Mouse (Mus musculus) embryonic facial prominence, embryonic 10.5 days (tissue): ENCODE measurements at regions not wholly inside any gene's neighbourhood (a gene's known extent, or its start where the extent isn't known, plus 50 kb on each side); places are given as distances from the start of the nearest gene placed in this dataset.

Experiments
- DNase-seq: peaks from one replicate; pipeline ENCODE4 v3.0.0-alpha.2; 2017; ENCODE audit warnings: low spot score
- H3K27ac ChIP-seq: fragments of 300-500 bp; sonication (generic); replicated peaks from 2 replicates; pipeline ENCODE4 v1.5.1; 2016; ENCODE audit warnings: mild to moderate bottlenecking
- H3K27me3 ChIP-seq: fragments of 300-500 bp; sonication (generic); replicated peaks from 2 replicates; pipeline ENCODE4 v1.6.1; 2016; ENCODE audit warnings: low read depth, mild to moderate bottlenecking; ENCODE audit not compliant: poor library complexity, severe bottlenecking
- H3K36me3 ChIP-seq: fragments of 300-500 bp; sonication (generic); replicated peaks from 2 replicates; pipeline ENCODE4 v1.6.1; 2016; ENCODE audit warnings: mild to moderate bottlenecking, moderate library complexity
- H3K4me1 ChIP-seq: fragments of 300-500 bp; sonication (generic); 2 replicates; pipeline ENCODE4 v1.6.1; 2016
- H3K4me3 ChIP-seq: fragments of 300-500 bp; sonication (generic); 2 replicates; pipeline ENCODE4 v1.5.1; 2016; ENCODE audit warnings: mild to moderate bottlenecking, moderate library complexity
- H3K9me3 ChIP-seq: fragments of 300-500 bp; sonication (generic); 2 replicates; pipeline ENCODE4 v1.6.1; 2016; ENCODE audit warnings: mild to moderate bottlenecking
- WGBS: fragments of 180-500 bp; shearing (Covaris S2); methylation state at CpG from one replicate; pipeline ENCODE4 v1.1.7; 2016; 5-methylcytosine and 5-hydroxymethylcytosine counted together

DNA sequence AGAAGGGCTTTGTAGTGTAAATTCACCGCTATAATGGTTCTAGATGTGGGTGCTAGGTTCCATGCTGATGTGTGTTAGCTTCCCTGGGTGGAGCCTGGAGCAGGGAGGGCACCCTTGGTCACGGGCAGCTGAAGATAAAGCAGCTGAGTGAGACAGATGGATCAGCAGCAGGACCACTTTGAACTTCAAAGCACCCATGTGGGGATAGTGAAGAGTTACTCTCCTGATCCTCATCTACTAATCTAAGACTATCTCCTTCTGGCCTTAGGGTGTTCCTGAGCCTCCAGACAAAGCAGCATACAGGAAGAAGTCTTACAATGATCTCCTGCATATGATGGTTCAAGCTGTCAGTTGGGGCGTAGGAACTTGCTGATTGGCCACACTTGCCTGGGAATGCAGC, 107.1 kb upstream of the Lifr start:
- Histone ChIP-seq H3K9me3 (no peaks in the 10 kb centered on the region), H3K27ac (no peak overlapping the region), H3K27me3 (no peaks in the 10 kb centered on the region), H3K36me3 (no peaks in the 10 kb centered on the region), H3K4me3 (no peak overlapping the region), H3K4me1 (peaks cover 10% of the 10 kb centered on the region)
- no peak for DNase-seq
- WGBS: 74% methylated on average over 3 of the region's 3 CpGs

- Histone ChIP-seq H3K27me3 (no peaks in the 10 kb centered on the region), H3K4me1 (0 out of 2 replicates have a peak, but pooled peaks cover 3% of the 10 kb centered on the region), H3K36me3 (no peaks in the 10 kb centered on the region), H3K27ac (no peak overlapping the region), H3K4me3 (no peak overlapping the region), H3K9me3 (no peaks in the 10 kb centered on the region)
- WGBS: 76% methylated on average over 3 of the region's 3 CpGs
- DNase-seq: no peak
Measured at GRCm38 (mm10) chr15:6988187-6988586, 102.2 kb upstream of the Lifr start.

- Histone ChIP-seq H3K4me3 (no peak overlapping the region), H3K36me3 (no peaks in the 10 kb centered on the region), H3K27ac (no peak overlapping the region), H3K9me3 (no peaks in the 10 kb centered on the region), H3K27me3 (no peaks in the 10 kb centered on the region), H3K4me1 (0 out of 2 replicates have a peak, but pooled peaks cover 3% of the 10 kb centered on the region)
- DNase-seq: no peak
- WGBS: 82% methylated on average over 6 of the region's 6 CpGs
Measured at GRCm38 (mm10) chr15:6989094-6989493, 101.3 kb upstream of the Lifr start.

GRCm38 (mm10) chr15:6993226-6993625, 97.2 kb upstream of the Lifr start:
- no peaks in the 10 kb centered on the region for H3K9me3 ChIP-seq
- H3K4me1 ChIP-seq: 0 out of 2 replicates have a peak, but pooled peaks cover 3% of the 10 kb centered on the region
- 84% methylated on average over 9 of the region's 9 CpGs for WGBS
- H3K4me3 ChIP-seq: no peak overlapping the region
- H3K27ac ChIP-seq: no peak overlapping the region
- no peaks in the 10 kb centered on the region for H3K27me3 ChIP-seq
- H3K36me3 ChIP-seq: no peaks in the 10 kb centered on the region
- DNase-seq: no peak

DNA sequence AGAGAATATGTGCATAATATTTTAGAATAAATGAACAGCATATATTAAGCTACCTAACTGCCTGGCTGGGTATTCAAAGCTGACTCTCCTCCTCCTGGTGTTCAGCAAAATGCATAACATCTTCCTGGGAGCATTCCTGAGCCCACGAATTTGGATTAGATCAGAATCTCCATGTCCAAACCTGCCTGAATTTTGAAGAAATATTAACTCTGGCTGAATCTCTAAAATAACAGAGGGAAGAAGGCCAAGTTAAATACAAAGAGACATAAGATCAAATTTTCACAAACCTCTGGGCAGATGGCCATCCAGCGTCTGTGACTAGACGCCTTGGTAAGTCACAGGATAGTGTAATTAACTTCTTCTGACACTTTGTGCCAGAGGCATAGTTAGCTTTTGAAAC, 95.2 kb upstream of the Lifr start:
- Histone ChIP-seq H3K36me3 (no peaks in the 10 kb centered on the region), H3K4me3 (no peak overlapping the region), H3K4me1 (0 out of 2 replicates have a peak, but pooled peaks cover 3% of the 10 kb centered on the region), H3K27me3 (no peaks in the 10 kb centered on the region), H3K9me3 (no peaks in the 10 kb centered on the region), H3K27ac (no peak overlapping the region)
- DNase-seq: no peak
- WGBS: 46% methylated on average over 3 of the region's 3 CpGs

DNA sequence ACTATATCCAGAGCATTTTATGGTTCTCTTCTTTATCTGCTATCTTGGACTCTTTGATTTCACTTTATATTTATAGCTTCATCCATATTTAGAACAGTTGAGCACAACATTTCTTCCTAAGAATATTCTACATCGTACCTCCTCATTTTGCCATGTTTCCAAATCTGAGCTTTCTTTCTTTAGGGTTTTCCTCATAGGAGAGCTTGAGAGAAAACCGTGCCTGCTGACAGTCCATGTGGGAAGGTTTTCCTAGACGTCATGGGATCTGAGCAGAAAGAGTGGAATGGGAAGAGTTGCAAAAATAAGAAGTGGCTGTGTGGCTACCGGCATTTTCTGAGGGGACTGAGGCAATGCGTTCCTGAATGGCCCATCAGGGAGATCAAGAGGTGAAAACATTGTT, 92.5 kb upstream of the Lifr start:
- DNase-seq: no peak
- Histone ChIP-seq H3K4me3 (no peak overlapping the region), H3K27me3 (no peaks in the 10 kb centered on the region), H3K36me3 (no peaks in the 10 kb centered on the region), H3K9me3 (no peaks in the 10 kb centered on the region), H3K27ac (no peak overlapping the region), H3K4me1 (no peaks in the 10 kb centered on the region)
- WGBS: 79% methylated on average over 5 of the region's 5 CpGs

GRCm38 (mm10) chr15:6998576-6999070, 91.8 kb upstream of the Lifr start:
- H3K27ac ChIP-seq: no peak overlapping the region
- 60% methylated on average over 5 of the region's 5 CpGs for WGBS
- H3K27me3 ChIP-seq: no peaks in the 10 kb centered on the region
- no peak for DNase-seq
- H3K4me3 ChIP-seq: no peak overlapping the region
- no peaks in the 10 kb centered on the region for H3K36me3 ChIP-seq
- no peaks in the 10 kb centered on the region for H3K4me1 ChIP-seq
- no peaks in the 10 kb centered on the region for H3K9me3 ChIP-seq

- 86% methylated on average over 3 of the region's 3 CpGs for WGBS
- Histone ChIP-seq H3K9me3 (no peaks in the 10 kb centered on the region), H3K4me3 (no peak overlapping the region), H3K36me3 (no peaks in the 10 kb centered on the region), H3K27me3 (no peaks in the 10 kb centered on the region), H3K27ac (no peak overlapping the region), H3K4me1 (no peaks in the 10 kb centered on the region)
- DNase-seq: no peak
Measured at GRCm38 (mm10) chr15:6999667-7000066, 90.7 kb upstream of the Lifr start.

GRCm38 (mm10) chr15:7002226-7002625, 88.2 kb upstream of the Lifr start:
- DNase-seq: no peak
- Histone ChIP-seq H3K4me3 (no peak overlapping the region), H3K4me1 (no peaks in the 10 kb centered on the region), H3K9me3 (no peaks in the 10 kb centered on the region), H3K27me3 (no peaks in the 10 kb centered on the region), H3K36me3 (no peaks in the 10 kb centered on the region), H3K27ac (no peak overlapping the region)
- WGBS: 72% methylated on average over 5 of the region's 5 CpGs

- no peak overlapping the region for H3K4me3 ChIP-seq
- DNase-seq: no peak
Measured at GRCm38 (mm10) chr15:7003311-7003710, 87.1 kb upstream of the Lifr start.

GRCm38 (mm10) chr15:7005142-7005541, 85.3 kb upstream of the Lifr start:
- Histone ChIP-seq H3K4me3 (no peak overlapping the region), H3K27me3 (no peaks in the 10 kb centered on the region), H3K36me3 (no peaks in the 10 kb centered on the region), H3K4me1 (no peaks in the 10 kb centered on the region), H3K27ac (no peak overlapping the region), H3K9me3 (no peaks in the 10 kb centered on the region)
- DNase-seq: no peak
- 71% methylated on average over 1 of the region's 1 CpGs for whole genome bisulfite sequencing

More at GRCm38 (mm10) chr15:7003311-7003710, 87.1 kb upstream of the Lifr start:
- Histone ChIP-seq H3K4me1 (no peaks in the 10 kb centered on the region), H3K36me3 (no peaks in the 10 kb centered on the region), H3K9me3 (no peaks in the 10 kb centered on the region), H3K27ac (no peak overlapping the region), H3K27me3 (no peaks in the 10 kb centered on the region)
- WGBS: 88% methylated on average over 2 of the region's 2 CpGs

DNA sequence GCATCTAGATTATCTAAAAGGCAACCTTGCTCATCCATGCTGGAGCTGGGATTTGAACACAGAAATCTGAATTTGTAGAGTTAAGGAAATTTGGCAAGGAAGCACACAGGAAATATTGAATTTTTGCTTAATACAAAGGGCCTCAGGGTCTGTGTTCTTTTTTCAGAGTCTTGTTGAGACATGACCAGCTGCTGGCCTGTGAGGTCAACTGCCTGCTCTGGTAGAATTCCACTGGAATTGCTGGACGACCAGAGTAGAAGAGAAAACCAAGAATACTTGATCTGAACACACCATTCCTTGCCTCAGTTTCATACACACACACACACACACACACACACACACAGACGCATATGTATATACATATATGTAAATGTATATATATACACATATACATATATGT, 84.1 kb upstream of the Lifr start:
- DNase-seq: no peak

GRCm38 (mm10) chr15:7008725-7009380, 81.6 kb upstream of the Lifr start:
- H3K27me3 ChIP-seq: no peaks in the 10 kb centered on the region
- no peak overlapping the region for H3K4me3 ChIP-seq
- DNase-seq: no peak
- no peak overlapping the region for H3K27ac ChIP-seq
- H3K9me3 ChIP-seq: no peaks in the 10 kb centered on the region
- WGBS: 81% methylated on average over 7 of the region's 7 CpGs
- no peaks in the 10 kb centered on the region for H3K4me1 ChIP-seq
- H3K36me3 ChIP-seq: no peaks in the 10 kb centered on the region

More for the DNA sequence above, 84.1 kb upstream of the Lifr start:
- Histone ChIP-seq H3K4me3 (no peak overlapping the region), H3K27me3 (no peaks in the 10 kb centered on the region), H3K4me1 (no peaks in the 10 kb centered on the region), H3K27ac (no peak overlapping the region), H3K9me3 (no peaks in the 10 kb centered on the region), H3K36me3 (no peaks in the 10 kb centered on the region)
- WGBS: 72% methylated on average over 2 of the region's 2 CpGs
